Mouse (Mus musculus) heart, adult 8-10 months (tissue): ENCODE data around the gene Gm21969. TPM values are rescaled to one million over a fixed set of nuclear protein-coding genes. Genes with fewer than 3 reads are reported as not detected.

Source experiments
- DNase-seq: peaks from one replicate; pipeline ENCODE4 v3.0.0; 2022; ENCODE audit warnings: low spot score
- total RNA-seq, 4 experiments: library from RNA; stranded (reverse); gene quantifications; 2 replicates each; pipeline ENCODE4 v1.2.4; 2022

Gene Gm21969
- total RNA-seq: not detected

DNA sequence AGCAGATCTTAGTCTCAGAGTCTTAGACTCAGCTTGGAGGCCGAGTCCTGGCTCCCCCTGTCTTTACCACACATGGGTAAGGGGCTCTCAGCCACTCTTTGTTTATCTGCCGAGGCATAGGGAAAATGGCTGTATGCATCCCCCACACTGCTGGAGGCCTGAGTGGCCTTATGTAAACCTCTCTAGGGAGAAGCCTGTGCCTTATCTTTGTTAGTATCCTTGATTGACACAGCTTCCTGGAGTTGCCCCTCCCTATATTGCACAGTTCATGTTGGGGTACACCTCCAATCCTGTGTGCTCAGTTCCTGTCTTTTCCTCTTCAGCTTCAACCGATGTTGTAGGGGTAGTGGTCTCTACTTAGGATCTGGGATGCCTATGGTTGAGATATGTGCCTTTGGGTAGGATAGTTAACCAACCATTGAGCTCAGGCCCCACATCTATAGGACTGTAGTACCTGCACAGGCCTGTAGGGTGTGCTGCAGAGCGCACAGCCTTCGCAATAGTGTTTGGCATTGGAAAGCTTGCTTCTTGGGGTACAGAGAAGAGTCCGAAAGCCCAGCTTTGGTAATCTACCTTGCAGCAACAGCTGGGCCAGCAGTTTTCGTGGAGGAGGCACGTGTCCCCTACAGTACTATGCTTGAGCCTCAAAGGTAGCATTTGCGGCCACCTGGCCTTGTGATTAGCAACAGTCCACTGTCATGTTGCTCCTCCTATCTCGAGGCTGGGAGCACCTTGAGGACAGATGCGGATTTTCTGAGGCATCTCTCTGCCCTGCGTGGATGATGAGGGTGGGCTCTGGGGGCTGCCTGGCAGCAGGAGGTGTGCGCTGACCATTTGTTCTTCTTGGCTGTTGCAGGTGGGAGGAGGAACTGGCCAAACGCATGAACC, at the start of gene Gm21969:
TSS of gene Gm21969 (plus strand) at position 830 of the 888 bp plus-strand sequence.
- no peak for DNase-seq

GRCm38 (mm10) chr4:139555235-139555634, 47.8 kb upstream of the Gm21969 start:
- no peak for DNase-seq

- no peak for DNase-seq
Measured at GRCm38 (mm10) chr4:139555951-139556350, 47.0 kb upstream of the Gm21969 start.

- DNase-seq: no peak
Measured at GRCm38 (mm10) chr4:139568361-139568760, 34.6 kb upstream of the Gm21969 start.

DNA sequence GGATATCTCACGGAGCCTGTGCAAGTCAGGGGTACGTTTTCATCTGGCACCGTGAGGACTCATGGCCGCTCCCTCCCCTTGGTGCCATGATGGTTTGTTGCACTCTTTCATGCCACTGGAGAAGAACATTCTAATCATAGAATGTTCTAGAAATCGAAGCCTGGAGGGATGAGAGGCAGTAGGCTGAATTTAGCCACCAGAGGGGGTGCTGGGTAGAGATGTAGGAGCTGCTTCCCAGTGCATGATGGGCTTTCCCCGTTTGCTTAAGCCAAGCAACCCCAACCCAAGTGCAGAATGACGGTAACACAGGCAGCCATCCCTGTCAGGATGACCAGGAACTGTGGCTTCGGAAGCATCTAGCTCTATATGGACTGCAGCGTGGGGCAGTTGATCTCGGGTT, 32.2 kb upstream of the Gm21969 start:
- DNase-seq: no peak

GRCm38 (mm10) chr4:139572928-139573512, 30.0 kb upstream of the Gm21969 start:
- no peak for DNase-seq

- DNase-seq: peak; percentile 99
Measured at GRCm38 (mm10) chr4:139574156-139574798, 28.7 kb upstream of the Gm21969 start.

- DNase-seq: no peak
Measured at GRCm38 (mm10) chr4:139574799-139575672, 27.9 kb upstream of the Gm21969 start.

DNA sequence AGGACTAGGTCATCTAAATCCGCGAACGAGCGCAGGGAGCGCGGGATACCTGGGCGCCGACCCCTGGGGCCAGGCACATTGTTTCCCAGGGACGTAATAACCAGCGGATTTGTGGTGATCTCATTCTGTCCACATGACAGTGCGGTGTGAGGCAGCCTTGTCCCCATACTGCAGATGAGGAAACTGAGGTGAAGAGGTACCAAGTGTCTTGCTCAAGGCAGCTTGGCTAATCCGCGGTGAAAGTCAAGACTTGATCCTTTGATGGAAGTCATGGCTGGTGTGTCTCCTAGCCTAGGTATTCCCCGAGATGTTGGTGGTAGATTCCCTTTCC, 27.3 kb upstream of the Gm21969 start:
- DNase-seq: no peak

- no peak for DNase-seq
Measured at GRCm38 (mm10) chr4:139576251-139576880, 26.6 kb upstream of the Gm21969 start.

DNA sequence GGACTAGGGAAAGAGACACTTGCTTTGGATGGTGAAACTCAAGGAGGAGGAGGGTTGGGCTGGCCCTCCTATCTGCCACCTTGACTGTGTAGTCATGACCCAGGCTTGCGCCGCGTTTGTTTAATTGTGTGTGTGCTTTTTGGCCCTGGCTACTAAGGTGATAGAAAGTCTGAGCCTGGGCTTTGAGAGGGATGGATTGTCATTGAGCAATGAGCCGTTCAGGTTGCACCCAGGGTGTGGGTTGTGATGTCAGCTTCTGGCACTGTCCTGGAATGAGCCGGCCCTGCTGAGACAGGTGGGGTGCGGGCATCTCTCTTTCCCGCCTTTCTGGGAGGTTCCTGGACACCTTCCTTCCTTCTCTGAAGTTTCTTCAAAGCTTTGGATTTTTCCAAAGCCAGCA, 26.0 kb upstream of the Gm21969 start:
- DNase-seq: no peak

GRCm38 (mm10) chr4:139578389-139578788, 24.6 kb upstream of the Gm21969 start:
- no peak for DNase-seq

- no peak for DNase-seq
Measured at GRCm38 (mm10) chr4:139579003-139579402, 24.0 kb upstream of the Gm21969 start.

GRCm38 (mm10) chr4:139579466-139579865, 23.5 kb upstream of the Gm21969 start:
- no peak for DNase-seq

DNA sequence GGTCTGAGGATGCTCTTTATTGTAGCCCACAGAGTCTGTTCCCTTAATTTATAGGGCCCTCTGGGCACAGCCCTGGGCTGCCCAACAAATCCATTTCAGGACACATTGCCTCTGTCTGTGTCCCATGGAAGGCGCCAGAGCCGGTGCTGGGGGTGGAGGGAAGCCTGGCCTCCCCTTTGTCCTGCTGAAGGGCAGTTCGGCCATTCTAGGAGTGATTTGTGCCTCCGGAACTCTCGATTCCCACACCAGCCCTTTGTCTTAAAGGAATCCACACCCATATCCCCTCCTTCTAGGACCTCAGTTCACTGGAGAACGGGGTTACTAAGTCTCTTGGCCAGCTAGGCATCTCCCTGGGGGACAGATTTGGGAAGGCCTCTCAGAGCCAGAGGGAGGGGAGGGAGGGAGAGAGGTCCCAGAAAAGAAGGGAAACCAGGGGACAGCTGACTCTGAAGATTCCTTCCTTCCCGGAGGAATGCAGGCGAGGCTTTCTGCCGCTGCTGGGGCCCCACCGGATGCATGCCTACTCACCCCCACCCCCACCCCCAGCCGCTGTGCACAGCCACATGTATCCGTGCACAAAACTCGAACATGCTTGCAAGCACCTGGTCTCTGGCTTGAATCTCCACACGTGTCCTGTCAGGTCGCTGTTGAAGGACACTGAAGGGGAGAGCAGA, 22.2 kb upstream of the Gm21969 start:
- no peak for DNase-seq

- DNase-seq: no peak
Measured at GRCm38 (mm10) chr4:139581427-139582051, 21.4 kb upstream of the Gm21969 start.

DNA sequence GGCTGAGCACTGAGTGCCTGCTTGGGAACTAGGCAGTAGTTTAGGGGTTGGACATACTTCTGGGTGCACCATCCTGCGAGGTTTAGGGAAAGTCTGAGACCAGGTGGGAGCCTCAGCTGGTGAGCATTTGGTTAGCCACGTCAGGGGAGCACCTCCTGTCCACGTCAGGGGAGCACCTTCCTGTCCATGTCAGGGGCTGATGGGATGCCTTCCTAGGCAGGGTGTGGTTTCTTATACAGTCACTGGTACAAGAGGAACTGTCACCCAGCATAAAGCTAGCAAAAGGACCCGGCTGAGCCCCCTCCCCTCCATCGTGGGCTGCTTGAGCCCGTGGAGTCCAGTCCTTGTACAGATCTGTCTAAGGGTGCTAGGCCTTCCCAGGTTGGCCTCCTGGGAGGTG, 20.6 kb upstream of the Gm21969 start:
- DNase-seq: no peak

GRCm38 (mm10) chr4:139582903-139583302, 20.1 kb upstream of the Gm21969 start:
- DNase-seq: no peak

GRCm38 (mm10) chr4:139583629-139584245, 19.2 kb upstream of the Gm21969 start:
- no peak for DNase-seq

- DNase-seq: no peak
Measured at GRCm38 (mm10) chr4:139584704-139585103, 18.3 kb upstream of the Gm21969 start.
